Mouse (Mus musculus) E14TG2a.4 (cell line): ENCODE data around the gene Cpne8.

ENCODE experiments used
- CTCF ChIP-seq: conservative IDR thresholded peaks from 2 replicates; pipeline ENCODE4 v1.5.1; 2014; ENCODE audit warnings: low read length
- NANOG ChIP-seq: IDR thresholded peaks from 2 replicates; pipeline ENCODE4 v1.6.1; 2014; ENCODE audit warnings: borderline replicate concordance, low read length, mixed read lengths
- POU5F1 ChIP-seq: IDR thresholded peaks from 2 replicates; pipeline ENCODE4 v1.6.1; 2014; ENCODE audit warnings: low read length, borderline replicate concordance

- TF ChIP-seq CTCF = no peak
- TF ChIP-seq NANOG = no peak
- no peak for TF ChIP-seq POU5F1
Measured at GRCm38 (mm10) chr15:90616116-90616798, 63.0 kb downstream of the Cpne8 start.
